Mouse (Mus musculus) midbrain, embryonic 12.5 days (tissue): ENCODE data around the gene Hs3st3a1. TPM values are rescaled to one million over a fixed set of nuclear protein-coding genes. Genes with fewer than 3 reads are reported as not detected.

Experiments used
- ATAC-seq: fragments of 200-750 bp; cut with Nextera tagmentation; 2 replicates; pipeline ENCODE4 v1.8.0; 2017; ENCODE audit warnings: low read depth, moderate TSS enrichment, moderate library complexity; ENCODE audit not compliant: low FRiP score
- H3K27ac ChIP-seq: fragments of 300-500 bp; sonication (generic); replicated peaks from 2 replicates; pipeline ENCODE4 v1.5.1; 2016; ENCODE audit warnings: mild to moderate bottlenecking
- H3K27me3 ChIP-seq: fragments of 300-500 bp; sonication (generic); 2 replicates; pipeline ENCODE4 v1.6.1; 2016; ENCODE audit warnings: mild to moderate bottlenecking
- H3K36me3 ChIP-seq: fragments of 300-500 bp; sonication (generic); 2 replicates; pipeline ENCODE4 v1.6.1; 2016
- H3K4me1 ChIP-seq: fragments of 300-500 bp; sonication (generic); 2 replicates; pipeline ENCODE4 v1.6.1; 2016
- H3K4me2 ChIP-seq: fragments of 300-500 bp; sonication (generic); replicated peaks from 2 replicates; pipeline ENCODE4 v1.6.1; 2016; ENCODE audit warnings: mild to moderate bottlenecking, moderate library complexity
- H3K4me3 ChIP-seq: fragments of 300-500 bp; sonication (generic); 2 replicates; pipeline ENCODE4 v1.5.1; 2016; ENCODE audit warnings: mild to moderate bottlenecking
- H3K9ac ChIP-seq: fragments of 300-500 bp; sonication (generic); replicated peaks from 2 replicates; pipeline ENCODE4 v1.6.1; 2016; ENCODE audit warnings: mild to moderate bottlenecking, moderate library complexity
- H3K9me3 ChIP-seq: fragments of 300-500 bp; sonication (generic); 2 replicates; pipeline ENCODE4 v1.6.1; 2016; ENCODE audit warnings: mild to moderate bottlenecking
- WGBS: fragments of 180-500 bp; shearing (Covaris S2); methylation state at CpG from one replicate; pipeline ENCODE4 v1.1.7; 2016; 5-methylcytosine and 5-hydroxymethylcytosine counted together
- polyA plus RNA-seq: library from polyadenylated mRNA; unstranded; fragments of >200 nt; fragmentation: Nextera tagmentation; extraction: Ambion mirVana; gene quantifications from 2 replicates; pipeline ENCODE4 v1.2.1, GENCODE M21; 2016

Gene Hs3st3a1
- polyA plus RNA-seq, 1 experiment from 2014 or later = 2.7 TPM

DNA sequence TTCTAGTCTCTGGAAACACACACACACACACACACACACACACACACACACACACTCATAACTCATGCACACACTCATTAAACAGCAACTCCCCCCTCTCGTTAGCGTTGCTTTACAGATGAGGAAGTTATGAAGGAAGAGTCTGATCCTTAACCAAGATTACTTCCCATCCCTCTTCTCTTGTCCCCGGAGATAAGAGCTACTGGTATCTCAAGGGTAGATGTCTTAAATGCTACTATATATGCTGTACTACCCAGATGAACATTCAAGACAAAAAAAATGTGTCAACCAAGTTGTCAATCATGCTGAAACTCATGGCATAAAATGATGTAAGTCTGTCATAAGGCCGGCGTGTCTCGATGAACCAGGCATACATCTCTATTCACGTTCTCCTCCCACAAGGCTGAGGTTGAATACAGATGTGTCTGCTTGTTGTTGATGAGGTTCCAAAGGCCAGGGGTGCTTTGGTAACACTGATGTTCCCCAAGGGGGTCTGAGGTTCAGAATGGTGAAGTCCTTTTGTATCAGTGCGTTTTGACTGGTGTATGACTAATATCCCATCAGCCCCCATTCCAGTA is 89.0 kb downstream of the Hs3st3a1 start:
- ATAC-seq = no peak
- H3K27ac ChIP-seq = no peak overlapping the region
- H3K36me3 ChIP-seq = no peaks in the 10 kb centered on the region
- no peak overlapping the region for H3K4me3 ChIP-seq
- WGBS = 93% methylated on average over 8 of the region's 8 CpGs
- peaks cover 30% of the 10 kb centered on the region for H3K27me3 ChIP-seq
- H3K4me2 ChIP-seq = no peak overlapping the region
- H3K9me3 ChIP-seq = no peaks in the 10 kb centered on the region
- H3K4me1 ChIP-seq = no peaks in the 10 kb centered on the region
- H3K9ac ChIP-seq = no peak overlapping the region

DNA sequence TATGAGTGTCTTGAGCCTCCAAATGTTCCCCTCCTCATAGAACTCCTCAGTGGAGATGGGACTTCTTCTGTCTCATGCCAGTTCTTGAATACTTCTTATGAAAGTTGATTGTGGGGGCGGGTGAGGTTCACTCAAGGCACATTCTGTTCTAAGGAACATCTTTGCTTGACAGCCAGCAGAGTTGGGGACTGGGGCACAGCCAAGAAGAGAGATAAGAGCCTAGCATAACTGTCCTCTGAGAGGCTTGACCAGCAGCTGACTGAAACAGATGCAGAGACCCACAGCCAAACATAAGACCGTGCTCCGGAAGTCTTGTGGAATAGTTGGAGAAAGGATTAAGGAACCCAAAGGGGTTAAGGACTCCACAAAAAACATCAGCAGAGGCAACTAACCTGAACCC is 102.1 kb downstream of the Hs3st3a1 start:
- Histone ChIP-seq H3K27ac (no peak overlapping the region), H3K36me3 (no peaks in the 10 kb centered on the region), H3K4me2 (no peak overlapping the region), H3K27me3 (peaks cover 10% of the 10 kb centered on the region; the same call in 1 of the 2 replicates), H3K4me1 (no peaks in the 10 kb centered on the region), H3K9ac (no peak overlapping the region), H3K4me3 (no peak overlapping the region), H3K9me3 (no peaks in the 10 kb centered on the region)
- 96% methylated on average over 3 of the region's 3 CpGs for WGBS
- no peak for ATAC-seq

GRCm38 (mm10) chr11:64541866-64542265 is 106.7 kb downstream of the Hs3st3a1 start:
- H3K9me3 ChIP-seq = no peaks in the 10 kb centered on the region
- H3K4me2 ChIP-seq = no peak overlapping the region
- ATAC-seq = no peak
- 94% methylated on average over 9 of the region's 9 CpGs for WGBS
- no peak overlapping the region for H3K9ac ChIP-seq
- no peak overlapping the region for H3K27ac ChIP-seq
- H3K27me3 ChIP-seq = peaks cover 38% of the 10 kb centered on the region
- no peaks in the 10 kb centered on the region for H3K4me1 ChIP-seq
- no peak overlapping the region for H3K4me3 ChIP-seq
- no peaks in the 10 kb centered on the region for H3K36me3 ChIP-seq

GRCm38 (mm10) chr11:64542335-64542734 is 107.2 kb downstream of the Hs3st3a1 start:
- H3K4me3 ChIP-seq = no peak overlapping the region
- 74% methylated on average over 6 of the region's 6 CpGs for WGBS
- no peaks in the 10 kb centered on the region for H3K9me3 ChIP-seq
- H3K27ac ChIP-seq = no peak overlapping the region
- H3K4me1 ChIP-seq = no peaks in the 10 kb centered on the region
- peaks cover 40% of the 10 kb centered on the region for H3K27me3 ChIP-seq
- no peak overlapping the region for H3K4me2 ChIP-seq
- ATAC-seq = no peak
- H3K9ac ChIP-seq = no peak overlapping the region
- no peaks in the 10 kb centered on the region for H3K36me3 ChIP-seq

DNA sequence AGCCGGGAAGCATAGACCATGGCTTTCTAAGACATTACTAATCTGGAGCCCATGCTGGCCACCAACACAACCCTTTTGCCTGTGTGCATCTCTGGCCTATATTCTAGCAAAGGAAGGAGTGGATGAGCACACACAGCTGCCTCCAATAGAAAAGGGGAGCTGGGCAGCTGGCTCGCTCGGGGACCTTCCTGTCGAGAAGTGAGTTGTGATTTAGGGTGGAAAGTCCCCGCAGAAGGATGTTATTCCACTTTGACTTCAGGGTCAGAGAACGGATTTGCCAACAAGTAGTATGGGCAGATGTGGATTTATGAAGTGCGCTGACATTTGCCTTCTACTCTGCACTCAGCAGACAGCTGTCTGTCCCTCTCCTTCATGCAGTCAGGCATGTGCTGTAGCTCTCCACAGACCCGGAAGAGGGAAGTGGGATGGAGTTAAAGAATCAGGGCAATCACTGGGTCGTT is 108.1 kb downstream of the Hs3st3a1 start:
- WGBS = 77% methylated on average over 9 of the region's 9 CpGs

GRCm38 (mm10) chr11:64544236-64544635 is 109.1 kb downstream of the Hs3st3a1 start:
- ATAC-seq = no peak
- H3K9ac ChIP-seq = no peak overlapping the region
- no peaks in the 10 kb centered on the region for H3K36me3 ChIP-seq
- no peak overlapping the region for H3K4me3 ChIP-seq
- no peak overlapping the region for H3K27ac ChIP-seq
- peaks cover 2% of the 10 kb centered on the region; the same call in 1 of the 2 replicates for H3K4me1 ChIP-seq
- H3K9me3 ChIP-seq = no peaks in the 10 kb centered on the region
- 82% methylated on average over 5 of the region's 5 CpGs for WGBS
- H3K4me2 ChIP-seq = no peak overlapping the region
- H3K27me3 ChIP-seq = peaks cover 49% of the 10 kb centered on the region

More for the DNA sequence above, 108.1 kb downstream of the Hs3st3a1 start:
- Histone ChIP-seq H3K27me3 (peaks cover 47% of the 10 kb centered on the region), H3K4me1 (no peaks in the 10 kb centered on the region), H3K9ac (no peak overlapping the region), H3K27ac (no peak overlapping the region), H3K36me3 (no peaks in the 10 kb centered on the region), H3K4me3 (no peak overlapping the region), H3K4me2 (no peak overlapping the region), H3K9me3 (no peaks in the 10 kb centered on the region)
- no peak for ATAC-seq

DNA sequence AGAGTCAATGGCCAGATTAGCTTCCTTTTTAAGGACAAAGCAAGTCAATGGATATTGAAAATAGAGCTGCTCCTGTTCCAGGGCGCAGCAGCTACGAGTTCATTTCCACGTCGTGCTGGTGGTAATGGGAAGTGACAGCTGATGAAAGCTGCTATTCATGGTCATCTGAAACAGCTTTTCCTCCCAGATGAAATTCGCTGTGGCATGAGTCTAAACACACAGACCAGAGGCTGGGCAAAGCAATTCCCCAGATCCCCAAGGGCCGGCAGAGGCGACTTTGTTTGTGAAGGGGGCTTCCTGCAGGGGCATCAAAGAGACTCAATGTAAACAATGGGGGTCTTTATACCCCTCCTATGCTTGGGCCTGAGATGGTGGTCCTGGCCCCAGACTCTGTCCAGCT is 114.2 kb downstream of the Hs3st3a1 start:
- H3K27ac ChIP-seq = no peak overlapping the region; the same call in 1 of the 2 replicates
- peak; percentile 86 for ATAC-seq
- H3K9ac ChIP-seq = no peak overlapping the region
- 12% methylated on average over 7 of the region's 7 CpGs for WGBS
- H3K36me3 ChIP-seq = no peaks in the 10 kb centered on the region
- no peaks in the 10 kb centered on the region for H3K9me3 ChIP-seq
- H3K4me3 ChIP-seq = no peak overlapping the region
- H3K4me1 ChIP-seq = peaks cover 8% of the 10 kb centered on the region; the same call in 1 of the 2 replicates
- no peak overlapping the region for H3K4me2 ChIP-seq
- peaks cover 40% of the 10 kb centered on the region for H3K27me3 ChIP-seq

DNA sequence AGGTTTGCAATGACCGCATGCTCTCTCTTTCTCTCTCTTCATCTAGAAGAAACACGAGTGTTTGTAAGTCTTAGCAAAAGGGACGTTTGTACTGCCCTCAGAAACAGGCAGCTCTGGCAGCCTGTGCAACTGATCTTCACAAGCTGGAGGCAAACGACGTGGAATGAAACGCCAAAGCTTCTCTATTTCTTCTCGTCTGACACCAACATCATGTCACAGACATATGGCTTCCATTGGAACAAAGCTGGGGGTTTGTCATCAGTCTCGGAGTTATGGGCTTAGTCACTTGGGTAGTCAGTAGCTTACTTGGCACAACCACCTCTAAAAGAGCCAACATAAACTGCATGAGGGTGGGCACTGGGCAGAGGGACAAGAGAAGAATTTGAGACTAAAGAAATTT is 114.8 kb downstream of the Hs3st3a1 start:
- peaks cover 8% of the 10 kb centered on the region; the same call in 1 of the 2 replicates for H3K4me1 ChIP-seq
- H3K9me3 ChIP-seq = no peaks in the 10 kb centered on the region
- 64% methylated on average over 8 of the region's 8 CpGs for WGBS
- H3K4me3 ChIP-seq = no peak overlapping the region
- H3K36me3 ChIP-seq = no peaks in the 10 kb centered on the region
- ATAC-seq = no peak
- peaks cover 37% of the 10 kb centered on the region for H3K27me3 ChIP-seq
- no peak overlapping the region for H3K9ac ChIP-seq
- no peak overlapping the region; the same call in 1 of the 2 replicates for H3K27ac ChIP-seq
- H3K4me2 ChIP-seq = no peak overlapping the region; the same call in 1 of the 2 replicates

GRCm38 (mm10) chr11:64558282-64558681 is 123.2 kb downstream of the Hs3st3a1 start:
- Histone ChIP-seq H3K9ac (no peak overlapping the region), H3K4me3 (no peak overlapping the region), H3K27ac (no peak overlapping the region), H3K27me3 (peaks cover 13% of the 10 kb centered on the region), H3K4me2 (no peak overlapping the region), H3K36me3 (no peaks in the 10 kb centered on the region), H3K9me3 (no peaks in the 10 kb centered on the region), H3K4me1 (no peaks in the 10 kb centered on the region)
- 79% methylated on average over 2 of the region's 2 CpGs for WGBS
- ATAC-seq = no peak

GRCm38 (mm10) chr11:64559388-64559787 is 124.3 kb downstream of the Hs3st3a1 start:
- Histone ChIP-seq H3K36me3 (no peaks in the 10 kb centered on the region), H3K4me1 (no peaks in the 10 kb centered on the region), H3K27me3 (peaks cover 4% of the 10 kb centered on the region; the same call in 1 of the 2 replicates), H3K27ac (no peak overlapping the region), H3K9ac (no peak overlapping the region), H3K9me3 (no peaks in the 10 kb centered on the region), H3K4me2 (no peak overlapping the region), H3K4me3 (no peak overlapping the region)
- 93% methylated on average over 1 of the region's 1 CpGs for WGBS
- ATAC-seq = no peak

- Histone ChIP-seq H3K4me3 (no peak overlapping the region), H3K27me3 (peaks cover 4% of the 10 kb centered on the region; the same call in 1 of the 2 replicates), H3K4me1 (no peaks in the 10 kb centered on the region), H3K9ac (no peak overlapping the region), H3K4me2 (no peak overlapping the region), H3K27ac (no peak overlapping the region), H3K9me3 (no peaks in the 10 kb centered on the region), H3K36me3 (no peaks in the 10 kb centered on the region)
- ATAC-seq = no peak
- WGBS = 82% methylated on average over 2 of the region's 2 CpGs
These were observed 125.3 kb downstream of the Hs3st3a1 start for GRCm38 (mm10) chr11:64560471-64560870.

DNA sequence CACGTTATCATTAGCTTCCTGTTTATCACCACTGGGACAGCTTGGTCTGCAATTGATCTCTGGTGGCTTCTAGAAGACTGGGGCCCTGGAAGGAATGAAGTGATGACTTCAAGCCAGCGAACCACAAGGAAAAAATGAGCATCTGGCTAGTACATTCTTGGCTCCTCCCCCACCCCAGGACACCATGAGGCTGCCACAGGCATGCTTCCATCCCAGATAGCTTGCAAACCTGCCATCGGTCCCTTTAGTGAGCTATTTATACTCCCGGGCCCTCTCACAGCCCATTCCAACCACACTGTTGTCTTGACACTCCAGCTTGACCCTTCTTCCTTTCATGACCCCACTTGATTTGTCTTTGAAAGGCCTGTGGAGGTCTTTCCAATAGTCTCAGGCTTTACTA is 127.6 kb downstream of the Hs3st3a1 start:
- no peak for ATAC-seq
- no peak overlapping the region for H3K9ac ChIP-seq
- no peak overlapping the region for H3K27ac ChIP-seq
- WGBS = 56% methylated on average over 4 of the region's 4 CpGs
- H3K9me3 ChIP-seq = no peaks in the 10 kb centered on the region
- no peaks in the 10 kb centered on the region for H3K4me1 ChIP-seq
- peaks cover 4% of the 10 kb centered on the region; the same call in 1 of the 2 replicates for H3K27me3 ChIP-seq
- no peak overlapping the region for H3K4me3 ChIP-seq
- H3K4me2 ChIP-seq = no peak overlapping the region
- H3K36me3 ChIP-seq = no peaks in the 10 kb centered on the region
